Mouse (Mus musculus) erythroblast, embryonic 14.5 days (primary cell): ENCODE results near the gene Rexo1.

Experiments used
- GATA1 ChIP-seq: IDR thresholded peaks from 2 replicates; pipeline ENCODE4 v1.6.1; 2012; ENCODE audit warnings: low read length, inconsistent platforms, mixed read lengths
- TAL1 ChIP-seq: IDR thresholded peaks from 3 replicates; pipeline ENCODE4 v1.6.1; 2012; ENCODE audit warnings: low read length, inconsistent platforms, mixed read lengths

GRCm38 (mm10) chr10:80606737-80607350, 45.5 kb upstream of the Rexo1 start:
- no peak for TF ChIP-seq GATA1
- TF ChIP-seq TAL1 = no peak
